Mouse (Mus musculus) left cerebral cortex, adult 8-10 months (tissue): ENCODE measurements around the gene Zbtb2. TPM values are rescaled to one million over a fixed set of nuclear protein-coding genes. Genes with fewer than 3 reads are reported as not detected.
A peak's percentile ranks its signal among the peaks of the same experiment; 100 is the strongest.

Source experiments
- DNase-seq, 2 experiments: peaks; one replicate each; pipeline ENCODE4 v3.0.0; 2022; ENCODE audit warnings: low spot score in 2 of 2
- total RNA-seq, 4 experiments: library from RNA; stranded (reverse); gene quantifications; 2 replicates each; pipeline ENCODE4 v1.2.4; 2022

Gene Zbtb2
- total RNA-seq, 4 experiments from 2014 or later = 10.3 to 12.4 (median 11.7) TPM

DNA sequence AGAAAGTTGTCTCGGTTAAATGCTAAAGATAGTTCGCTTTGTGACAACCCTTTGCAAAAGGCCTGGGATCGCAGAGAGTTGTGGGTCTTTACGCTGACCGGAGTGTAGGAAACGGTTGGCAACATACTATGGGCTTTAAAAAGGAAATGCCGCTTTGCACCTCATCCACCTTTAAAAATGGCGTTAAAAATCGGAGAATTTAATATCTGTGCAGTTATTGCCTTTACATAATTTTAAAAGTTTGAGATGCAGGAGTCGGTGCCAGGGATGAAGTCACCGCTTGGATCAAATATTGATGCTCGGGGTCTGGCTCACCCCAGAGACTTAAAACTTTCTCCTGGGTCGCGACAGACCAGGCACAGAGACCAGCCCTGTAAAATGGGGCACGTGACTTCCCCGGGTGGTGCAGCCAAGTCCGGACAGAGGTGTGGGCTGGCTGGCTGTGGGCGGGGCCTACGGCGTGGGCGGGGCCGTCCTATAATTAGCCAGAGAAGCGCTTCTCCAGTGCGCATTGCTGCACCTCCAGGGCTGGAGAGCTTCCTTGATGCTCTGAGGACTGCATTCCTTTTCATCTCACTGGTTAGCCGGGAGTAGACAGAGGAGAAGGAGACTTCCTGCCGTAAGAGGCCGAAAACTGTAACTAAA lies 53.7 kb downstream of the Zbtb2 start:
- peak; percentile 39 to 44 for DNase-seq

DNA sequence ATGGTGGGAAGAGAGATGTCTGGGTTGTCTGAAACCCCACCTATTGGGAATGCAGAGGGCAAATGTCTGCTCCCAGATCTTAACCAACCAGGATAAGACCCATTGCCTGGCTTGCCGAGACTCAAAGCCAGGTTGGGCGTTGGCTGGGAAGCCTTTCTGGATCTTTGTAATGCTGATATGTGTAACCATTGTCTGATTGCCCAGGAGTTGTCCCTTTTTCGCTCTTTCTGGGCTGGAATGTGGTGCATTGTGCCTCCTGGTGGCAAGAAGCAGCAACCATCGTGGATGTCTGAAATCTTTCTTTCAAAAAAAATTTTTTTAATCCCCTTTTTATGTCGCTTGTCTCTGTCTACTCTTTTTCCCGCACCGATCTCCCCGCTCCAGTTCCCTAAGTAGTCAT lies 54.6 kb downstream of the Zbtb2 start:
- DNase-seq = no peak

DNA sequence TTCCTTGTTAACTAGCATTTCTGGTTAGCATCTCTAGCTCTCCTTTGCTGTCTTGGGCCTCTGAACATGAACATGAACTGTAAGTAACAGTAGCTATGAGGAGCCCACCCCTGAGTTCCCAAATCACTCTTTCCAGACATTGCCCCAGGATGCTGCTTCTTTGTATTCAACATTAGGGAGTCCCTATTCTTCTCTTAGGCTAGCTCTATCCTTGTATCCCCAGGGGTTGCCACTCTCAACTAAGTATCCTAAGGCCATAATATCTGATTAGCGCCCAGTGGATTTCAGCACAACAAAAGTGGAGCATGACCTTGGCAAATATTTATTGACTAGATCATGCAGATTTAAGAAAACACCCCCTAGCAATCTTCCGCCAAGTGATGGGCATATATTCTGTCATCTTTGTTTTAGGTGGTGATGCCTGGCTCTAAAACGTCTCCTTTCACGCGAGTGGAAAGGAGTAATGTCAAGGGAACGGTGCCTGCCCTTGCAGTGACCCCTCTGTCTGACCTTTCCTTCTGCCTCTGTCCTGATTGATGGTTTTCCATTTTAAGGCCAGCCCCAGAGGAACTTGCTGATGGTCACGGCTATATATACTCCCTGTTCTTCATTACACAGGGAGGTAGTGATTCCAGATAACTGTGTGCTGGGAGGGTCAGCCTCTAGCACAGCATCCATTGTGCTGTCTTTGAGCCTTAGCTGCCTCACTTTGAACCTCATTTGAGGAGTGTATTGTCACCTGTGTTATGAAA lies 55.5 kb downstream of the Zbtb2 start:
- no peak for DNase-seq

- DNase-seq = no peak
These were observed 60.2 kb downstream of the Zbtb2 start for GRCm38 (mm10) chr10:4327716-4328115.

DNA sequence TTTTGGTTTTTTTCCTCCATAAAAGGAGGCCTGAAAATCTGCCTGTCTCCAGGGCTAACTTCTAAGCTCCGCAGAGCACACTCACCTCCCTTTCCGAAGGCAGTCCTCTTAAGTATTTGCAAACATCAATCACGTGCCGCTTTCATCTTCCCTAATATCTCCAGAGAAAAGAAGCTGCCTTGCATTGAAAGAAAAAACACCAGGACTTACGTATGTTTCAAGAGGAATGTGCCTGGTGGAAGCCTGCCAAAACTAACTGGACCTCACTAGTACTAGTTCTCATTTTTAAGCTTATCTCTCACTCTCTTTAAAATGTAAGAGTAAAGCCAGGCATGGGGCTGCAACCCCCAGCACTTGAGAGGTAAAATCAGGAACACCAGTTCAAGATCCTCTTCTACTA lies 62.3 kb downstream of the Zbtb2 start:
- no peak for DNase-seq

DNA sequence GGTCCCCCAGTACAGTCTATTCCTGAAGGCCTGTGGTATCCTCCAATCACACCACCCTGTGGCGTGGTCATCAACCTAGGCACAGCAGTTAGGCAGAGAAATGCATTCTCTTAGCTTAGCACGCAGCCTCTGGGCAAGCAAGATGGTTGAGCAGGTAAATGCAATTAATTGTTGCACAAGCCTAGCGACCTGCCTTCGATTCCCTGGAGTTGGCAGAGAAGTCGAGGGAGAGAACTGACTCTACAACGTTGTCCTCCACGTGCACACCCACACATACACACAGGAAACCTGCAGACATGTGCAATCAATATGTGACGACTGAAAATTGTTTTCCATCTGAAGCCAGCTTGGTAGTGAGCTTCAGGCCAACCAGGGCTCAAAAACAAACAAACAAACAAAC lies 64.0 kb downstream of the Zbtb2 start:
- DNase-seq = no peak

Other genes with a start within 250 kb of the Zbtb2 start
- gene Akap12, start 121.7 kb downstream of the Zbtb2 start, total RNA-seq = 10 to 100 TPM; 17.3 to 20.6 (median 19.8) TPM
- gene Rmnd1, start 44.3 kb upstream of the Zbtb2 start, total RNA-seq = 10 to 100 TPM; 32.3 to 39.3 (median 38.0) TPM
- 10 to 100 TPM; 21.3 to 24.1 (median 22.7) TPM for gene Armt1, start 44.4 kb upstream of the Zbtb2 start, total RNA-seq
- gene Ccdc170, start 94.4 kb upstream of the Zbtb2 start, total RNA-seq = under 1 TPM; 0.22 to 0.64 (median 0.53) TPM
- gene Esr1, start 223.5 kb upstream of the Zbtb2 start, total RNA-seq = 1 to 10 TPM; 1.6 to 3.8 (median 2.2) TPM